Mouse (Mus musculus) cerebellum, adult 9-10 months (tissue): Measurements from ENCODE around the gene Ndrg4.
A peak's percentile ranks its signal among the peaks of the same experiment; 100 is the strongest.
"Not testable (repeated sequence)": the region's sequence is repeated elsewhere in the genome, so short reads cannot be mapped to it uniquely, and the experiment has no call there.

Experiments used
- DNase-seq: peaks from one replicate; pipeline ENCODE4 v3.0.0; 2022

Gene Ndrg4

GRCm38 (mm10) chr8:95676631-95677030 lies at the start of gene Ndrg4:
Gene Ndrg4 (plus strand): TSS chr8:95676980.
- DNase-seq, result no peak

GRCm38 (mm10) chr8:95632840-95633239 lies 43.9 kb upstream of the Ndrg4 start:
- peak; percentile 14 for DNase-seq

- DNase-seq, result peak; percentile 93
Observed at GRCm38 (mm10) chr8:95633262-95634062, 43.3 kb upstream of the Ndrg4 start, which contains the start of gene Gins3. Gene Gins3 (plus strand): TSS chr8:95633453.

- DNase-seq, result peak; percentile 2
Observed at GRCm38 (mm10) chr8:95634063-95634340, 42.8 kb upstream of the Ndrg4 start.

GRCm38 (mm10) chr8:95644942-95645341 lies 31.8 kb upstream of the Ndrg4 start:
- DNase-seq, result no peak

- no peak for DNase-seq
Observed at GRCm38 (mm10) chr8:95648251-95648650, 28.5 kb upstream of the Ndrg4 start.

GRCm38 (mm10) chr8:95653351-95653750 lies 23.4 kb upstream of the Ndrg4 start:
- DNase-seq, result no peak

- no peak for DNase-seq
Observed at GRCm38 (mm10) chr8:95655831-95656230, 20.9 kb upstream of the Ndrg4 start.

- no peak for DNase-seq
Observed at GRCm38 (mm10) chr8:95656316-95657002, 20.3 kb upstream of the Ndrg4 start.

- no peak for DNase-seq
Observed at GRCm38 (mm10) chr8:95657523-95657922, 19.3 kb upstream of the Ndrg4 start.

GRCm38 (mm10) chr8:95660334-95660882 lies 16.4 kb upstream of the Ndrg4 start:
- DNase-seq, result no peak

GRCm38 (mm10) chr8:95661085-95661484 lies 15.7 kb upstream of the Ndrg4 start:
- no peak for DNase-seq

GRCm38 (mm10) chr8:95661575-95661974 lies 15.2 kb upstream of the Ndrg4 start:
- DNase-seq, result no peak

- DNase-seq, result no peak
Observed at GRCm38 (mm10) chr8:95662885-95663598, 13.7 kb upstream of the Ndrg4 start.

GRCm38 (mm10) chr8:95663599-95663949 lies 13.2 kb upstream of the Ndrg4 start:
- DNase-seq, result no peak

GRCm38 (mm10) chr8:95665813-95666452 lies 10.8 kb upstream of the Ndrg4 start:
- not testable (repeated sequence) for DNase-seq

- DNase-seq, result no peak
Observed at GRCm38 (mm10) chr8:95668163-95668958, 8.4 kb upstream of the Ndrg4 start.

GRCm38 (mm10) chr8:95669967-95670366 lies 6.8 kb upstream of the Ndrg4 start:
- DNase-seq, result no peak

GRCm38 (mm10) chr8:95671861-95672260 lies 4.9 kb upstream of the Ndrg4 start:
- DNase-seq, result no peak

- DNase-seq, result no peak
Observed at GRCm38 (mm10) chr8:95672811-95673210, 4.0 kb upstream of the Ndrg4 start.

- no peak for DNase-seq
Observed at GRCm38 (mm10) chr8:95677591-95678023, 827 bp downstream of the Ndrg4 start.

- peak; percentile 21 for DNase-seq
Observed at GRCm38 (mm10) chr8:95678024-95678611, 1.3 kb downstream of the Ndrg4 start.
